Comparison of ENCODE assay signal across 8 mouse cellular contexts in the genomic region with DNA sequence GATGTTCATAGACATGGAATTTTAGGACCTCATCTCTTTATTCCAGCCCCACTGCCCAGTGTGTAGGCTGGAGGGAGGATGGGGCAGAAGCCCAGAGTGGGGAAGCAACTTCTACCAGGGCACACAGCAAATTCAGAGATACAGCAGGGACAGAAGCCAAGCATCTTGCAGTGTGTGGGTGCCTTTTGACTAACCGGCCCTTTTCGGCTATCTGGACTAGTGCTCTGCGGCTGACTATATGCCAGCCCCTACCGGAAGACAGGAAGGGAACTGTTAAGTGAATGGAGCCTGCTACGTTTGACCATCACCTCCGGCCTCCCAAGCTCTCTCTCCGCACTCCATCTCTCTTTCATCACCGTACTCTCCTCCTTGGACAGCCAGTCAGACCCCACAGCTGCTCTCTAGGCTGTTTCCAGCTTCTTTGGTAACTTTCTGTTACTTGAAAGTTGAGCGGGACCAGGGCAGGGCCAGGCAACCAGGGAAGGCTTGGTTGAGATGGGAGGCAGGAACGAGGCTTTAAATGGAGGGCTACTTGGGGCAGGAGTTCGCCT. TPM values are rescaled to one million over a fixed set of nuclear protein-coding genes. Genes with fewer than 3 reads are reported as not detected.
DNase-seq lines count a peak whose midpoint lies in the region; ATAC-seq and TF ChIP-seq lines count a peak whose summit lies in the region.

No protein-coding gene starts in this region.

- H3K27me3 ChIP-seq in G1E (ENCODE audit: insufficient read depth, low read length), result no peaks in the 10 kb centered on the region
- H3K27me3 ChIP-seq in hindbrain, embryonic 12.5 days, result no peaks in the 10 kb centered on the region

- H3K4me3 ChIP-seq in G1E (ENCODE audit: low read depth, low read length), result peak overlapping the region; percentile 45; the same call in 1 of the 2 replicates
- H3K4me3 ChIP-seq in hindbrain, embryonic 12.5 days, result peak overlapping the region; percentile 27; the same call in 1 of the 2 replicates

- peak overlapping the region; percentile 35; the same call in 1 of the 2 replicates for H3K27ac ChIP-seq in hindbrain, embryonic 12.5 days

- peak overlapping the region; percentile 65 for H3K4me2 ChIP-seq in hindbrain, embryonic 12.5 days (replicated peaks)

- 43% methylated on average over 11 of the region's 11 CpGs for WGBS in hindbrain, embryonic 12.5 days

- H3K36me3 ChIP-seq in G1E (replicated peaks), result peaks cover 83% of the 10 kb centered on the region
- H3K36me3 ChIP-seq in hindbrain, embryonic 12.5 days, result no peaks in the 10 kb centered on the region

- H3K4me1 ChIP-seq in G1E (ENCODE audit: insufficient read depth, low read depth, low read length), result peaks cover 96% of the 10 kb centered on the region
- H3K4me1 ChIP-seq in hindbrain, embryonic 12.5 days, result peaks cover 80% of the 10 kb centered on the region

- ATAC-seq in G1E (ENCODE audit: extremely low read depth, insufficient number of reproducible peaks, low FRiP score, poor library complexity, severe bottlenecking), result no peak
- ATAC-seq in hindbrain, embryonic 12.5 days (ENCODE audit: low FRiP score), result no peak
- peak; percentile 3; the same call in 1 of the 2 replicates for ATAC-seq in megakaryocyte progenitor cell, adult 5-6 weeks (replicated peaks; ENCODE audit: poor library complexity)

- no peak for TF ChIP-seq CTCF in G1E (IDR thresholded peaks at IDR 0.05; ENCODE audit: low read depth, low read length)

- peak; percentile 45 for DNase-seq in cerebellum, adult 9-10 months
- no peak for DNase-seq in cerebellum, postnatal 25 days
- DNase-seq in G1E (ENCODE audit: low spot score), result no peak
- DNase-seq in B cell, adult 2 months, result no peak
- no peak for DNase-seq in right cerebral cortex, adult 18-20 months
- DNase-seq in thymus, postnatal 4 days, result no peak

- no peaks in the 10 kb centered on the region for H3K9me3 ChIP-seq in G1E (replicated peaks)
- H3K9me3 ChIP-seq in hindbrain, embryonic 12.5 days (replicated peaks), result no peaks in the 10 kb centered on the region

- H3K9ac ChIP-seq in hindbrain, embryonic 12.5 days, result peak overlapping the region; percentile 57; the same call in 1 of the 2 replicates

RNA-seq across cellular contexts. Expression of a gene that starts 21.8 kb away (rescaled TPM):
- total RNA-seq in G1E (2014; fragmentation: Nextera tagmentation), result 565 and 646 TPM in 2 replicates
- total RNA-seq in G1E (2017), result 481 and 765 TPM in 2 replicates
- polyA plus RNA-seq in G1E (2012), result 246 and 734 TPM in 2 replicates
- 166 and 171 TPM in 2 replicates for polyA plus RNA-seq in hindbrain, embryonic 12.5 days (2016; fragmentation: Nextera tagmentation; extraction: Ambion mirVana)
- total RNA-seq in megakaryocyte progenitor cell, adult 5-6 weeks (2015), result 308 and 417 TPM in 2 replicates
- 646 and 851 TPM in 2 replicates for total RNA-seq in megakaryocyte progenitor cell, adult 5-6 weeks (2017)
